Mouse (Mus musculus) CH12.LX (cell line): Measurements from ENCODE around the gene Ehmt1. TPM values are rescaled to one million over a fixed set of nuclear protein-coding genes. Genes with fewer than 3 reads are reported as not detected.
A peak's percentile ranks its signal among the peaks of the same experiment; 100 is the strongest.

Experiments used
- DNase-seq: peaks from one replicate; pipeline ENCODE4 v3.0.0-alpha.2; 2013; ENCODE audit errors: extremely low read depth
- H3K27ac ChIP-seq: 2 replicates; pipeline ENCODE4 v1.5.1; 2012; ENCODE audit warnings: low read depth, mild to moderate bottlenecking, control low read depth, moderate library complexity; ENCODE audit not compliant: insufficient read depth
- H3K27me3 ChIP-seq: replicated peaks from 2 replicates; pipeline ENCODE3; 2012; ENCODE audit warnings: inconsistent platforms
- H3K36me3 ChIP-seq, 2 experiments: replicated peaks in 1 of 2; 2 replicates each; pipeline versions ENCODE3 to v1.6.1; 2012; ENCODE audit warnings: inconsistent platforms in 1 of 2, low read length in 1 of 2, mild to moderate bottlenecking in 1 of 2, mixed read lengths in 1 of 2, moderate library complexity in 1 of 2; ENCODE audit not compliant: control insufficient read depth in 1 of 2, insufficient read depth in 1 of 2
- H3K4me1 ChIP-seq, 2 experiments: 2 replicates each; pipeline ENCODE4 v1.6.1; 2012; ENCODE audit warnings: inconsistent platforms in 1 of 2, moderate library complexity in 1 of 2; ENCODE audit not compliant: insufficient read depth in 2 of 2, control insufficient read depth in 1 of 2
- H3K4me2 ChIP-seq: 2 replicates; pipeline ENCODE4 v1.6.1; 2012; ENCODE audit warnings: low read depth, mild to moderate bottlenecking, control low read depth; ENCODE audit not compliant: poor library complexity, insufficient read depth, severe bottlenecking
- H3K4me3 ChIP-seq, 3 experiments: fragments of 150-350 bp in 1 of 3; sonication (generic) in 1 of 3; replicated peaks in 1 of 3; 2 replicates each; pipeline versions ENCODE3 to v1.5.1; 2011 to 2012; ENCODE audit warnings: low read depth in 2 of 3, low read length in 2 of 3, mild to moderate bottlenecking in 2 of 3, moderate library complexity in 2 of 3, control low read depth in 1 of 3, improper control_type of control experiment in 1 of 3, inconsistent platforms in 1 of 3, mixed read lengths in 1 of 3; ENCODE audit not compliant: poor library complexity in 1 of 3
- H3K79me2 ChIP-seq: replicated peaks from 2 replicates; pipeline ENCODE4 v1.6.1; 2012; ENCODE audit warnings: mild to moderate bottlenecking, moderate library complexity; ENCODE audit not compliant: control insufficient read depth, poor library complexity, insufficient read depth, severe bottlenecking; ENCODE audit errors: extremely low read depth
- H3K9ac ChIP-seq: 2 replicates; pipeline ENCODE4 v1.6.1; 2012; ENCODE audit warnings: low read depth, mild to moderate bottlenecking, control low read depth, moderate library complexity; ENCODE audit not compliant: insufficient read depth
- H3K9me3 ChIP-seq: replicated peaks from 2 replicates; pipeline ENCODE3; 2012; ENCODE audit warnings: low read length, inconsistent platforms, mixed read lengths
- CHD1 ChIP-seq: IDR thresholded peaks from 2 replicates; pipeline ENCODE4 v1.6.1; 2012; ENCODE audit warnings: low read depth, low read length, improper control_type of control experiment, inconsistent platforms
- CHD2 ChIP-seq: IDR thresholded peaks from 2 replicates; pipeline ENCODE4 v1.6.1; 2011; ENCODE audit warnings: low read length, improper control_type of control experiment
- E2F4 ChIP-seq: IDR thresholded peaks from 2 replicates; pipeline ENCODE4 v1.6.1; 2011; ENCODE audit warnings: low read depth, low read length, improper control_type of control experiment; ENCODE audit not compliant: insufficient replicate concordance
- ELF1 ChIP-seq: IDR thresholded peaks from 2 replicates; pipeline ENCODE4 v1.6.1; 2014; ENCODE audit warnings: low read depth, mild to moderate bottlenecking, inconsistent platforms, low read length, improper control_type of control experiment
- EP300 ChIP-seq: IDR thresholded peaks from 2 replicates; pipeline ENCODE4 v1.6.1; 2011; ENCODE audit warnings: low read length, improper control_type of control experiment
- ETS1 ChIP-seq: conservative IDR thresholded peaks from 2 replicates; pipeline ENCODE4 v1.6.1; 2012; ENCODE audit warnings: low read depth, mild to moderate bottlenecking, inconsistent platforms, low read length, improper control_type of control experiment, moderate library complexity
- GABPA ChIP-seq: IDR thresholded peaks from 2 replicates; pipeline ENCODE4 v1.6.1; 2012; ENCODE audit warnings: low read depth, low read length, improper control_type of control experiment, inconsistent platforms; ENCODE audit not compliant: insufficient replicate concordance
- HCFC1 ChIP-seq: IDR thresholded peaks from 2 replicates; pipeline ENCODE4 v1.6.1; 2012; ENCODE audit warnings: low read depth, mild to moderate bottlenecking, inconsistent platforms, low read length, improper control_type of control experiment
- IRF4 ChIP-seq: IDR thresholded peaks from 2 replicates; pipeline ENCODE4 v1.6.1; 2014; ENCODE audit warnings: low read depth, mild to moderate bottlenecking, inconsistent platforms, low read length, improper control_type of control experiment
- JUN ChIP-seq: IDR thresholded peaks from 2 replicates; pipeline ENCODE4 v1.6.1; 2011; ENCODE audit warnings: low read depth, mild to moderate bottlenecking, low read length, improper control_type of control experiment, moderate library complexity; ENCODE audit not compliant: insufficient read depth
- JUND ChIP-seq: conservative IDR thresholded peaks from 2 replicates; pipeline ENCODE4 v1.6.1; 2011; ENCODE audit warnings: low read depth, low read length, improper control_type of control experiment
- KAT2A ChIP-seq: IDR thresholded peaks from 2 replicates; pipeline ENCODE4 v1.6.1; 2012; ENCODE audit warnings: low read length, improper control_type of control experiment, inconsistent platforms; ENCODE audit not compliant: insufficient replicate concordance
- MAFK ChIP-seq: IDR thresholded peaks from 2 replicates; pipeline ENCODE4 v1.6.1; 2011; ENCODE audit warnings: low read length, improper control_type of control experiment; ENCODE audit not compliant: insufficient replicate concordance
- MAX ChIP-seq: IDR thresholded peaks from 2 replicates; pipeline ENCODE4 v1.6.1; 2011; ENCODE audit warnings: low read length, improper control_type of control experiment
- MAZ ChIP-seq: IDR thresholded peaks from 2 replicates; pipeline ENCODE4 v1.6.1; 2012; ENCODE audit warnings: low read depth, mild to moderate bottlenecking, inconsistent platforms, low read length, improper control_type of control experiment, moderate library complexity
- MEF2A ChIP-seq: IDR thresholded peaks from 2 replicates; pipeline ENCODE4 v1.6.1; 2014; ENCODE audit warnings: low read depth, mild to moderate bottlenecking, inconsistent platforms, low read length, improper control_type of control experiment, borderline replicate concordance
- MXI1 ChIP-seq: IDR thresholded peaks from 2 replicates; pipeline ENCODE4 v1.6.1; 2011; ENCODE audit warnings: mild to moderate bottlenecking, low read depth, low read length, improper control_type of control experiment
- MYC ChIP-seq: IDR thresholded peaks from 2 replicates; pipeline ENCODE4 v1.6.1; 2011; ENCODE audit warnings: low read depth, mild to moderate bottlenecking, improper control_type of control experiment, low read length
- NELFE ChIP-seq: IDR thresholded peaks from 2 replicates; pipeline ENCODE4 v1.6.1; 2011; ENCODE audit warnings: low read depth, low read length, improper control_type of control experiment
- NRF1 ChIP-seq: IDR thresholded peaks from 2 replicates; pipeline ENCODE4 v1.6.1; 2014; ENCODE audit warnings: low read depth, mild to moderate bottlenecking, inconsistent platforms, low read length, improper control_type of control experiment, moderate library complexity
- POLR2A ChIP-seq: IDR thresholded peaks from 2 replicates; pipeline ENCODE4 v1.6.1; 2011; ENCODE audit warnings: low read depth, mild to moderate bottlenecking, improper control_type of control experiment, low read length
- RCOR1 ChIP-seq: conservative IDR thresholded peaks from 2 replicates; pipeline ENCODE4 v1.6.1; 2012; ENCODE audit warnings: low read depth, mild to moderate bottlenecking, inconsistent platforms, low read length, improper control_type of control experiment
- SIN3A ChIP-seq: IDR thresholded peaks from 2 replicates; pipeline ENCODE4 v1.6.1; 2012; ENCODE audit warnings: low read length, improper control_type of control experiment, inconsistent platforms
- SMC3 ChIP-seq: IDR thresholded peaks from 2 replicates; pipeline ENCODE4 v1.6.1; 2011; ENCODE audit warnings: low read depth, low read length, improper control_type of control experiment
- TBP ChIP-seq: conservative IDR thresholded peaks from 2 replicates; pipeline ENCODE4 v1.6.1; 2011; ENCODE audit warnings: low read depth, low read length, improper control_type of control experiment
- ZC3H11A ChIP-seq: IDR thresholded peaks from 2 replicates; pipeline ENCODE4 v1.6.1; 2012; ENCODE audit warnings: low read depth, mild to moderate bottlenecking, inconsistent platforms, low read length, improper control_type of control experiment
- ZMIZ1 ChIP-seq: IDR thresholded peaks from 2 replicates; pipeline ENCODE4 v1.6.1; 2012; ENCODE audit warnings: low read depth, mild to moderate bottlenecking, inconsistent platforms, low read length, improper control_type of control experiment
- ZNF384 ChIP-seq: IDR thresholded peaks from 2 replicates; pipeline ENCODE4 v1.6.1; 2012; ENCODE audit warnings: low read depth, low read length, improper control_type of control experiment, inconsistent platforms
- dilution Hi-C: fragments of 300-500 bp; cut with MboI; formaldehyde crosslinking; loops from 2 replicates; pipeline ENCODE4 v1.14.3; 2020; ENCODE audit warnings: low sequenced_read_pairs; ENCODE audit not compliant: extremely low pct_unique_long_range_greater_than_20kb, extremely low pct_ligation_motif_present
- in situ Hi-C: fragments of 300-500 bp; cut with MboI; formaldehyde crosslinking; loops from 3 replicates; pipeline ENCODE4 v1.14.3; 2019; ENCODE audit warnings: low sequenced_read_pairs, low pct_ligation_motif_present, low pct_unique_long_range_greater_than_20kb, mixed read lengths
- polyA plus RNA-seq: library from polyadenylated mRNA; unstranded; fragments of >175 nt; gene quantifications from 2 replicates; pipeline ENCODE4 v1.2.1, GENCODE M21; 2012; ENCODE audit warnings: low read depth; ENCODE audit not compliant: insufficient read length
- total RNA-seq, 2 experiments: library from RNA; depleted of rRNA; stranded (reverse); fragments of 300-350 nt in 1 of 2; fragments of >200 nt in 1 of 2; gene quantifications; 2 replicates each; pipeline ENCODE4 v1.2.3; 2012 to 2014

Gene Ehmt1
- total and polyA plus RNA-seq, 3 experiments, result 25.5 to 30.7 (median 27.2) TPM

- no peak overlapping the region for H3K27ac ChIP-seq
- no peaks in the 10 kb centered on the region for H3K27me3 ChIP-seq
- dilution Hi-C loops (no loop called here), in situ Hi-C loops (no loop called here)
- TF ChIP-seq SMC3, result no peak
- TF ChIP-seq ETS1, result no peak
- no peak for TF ChIP-seq POLR2A
- TF ChIP-seq MXI1, result no peak
- TF ChIP-seq GABPA, result no peak
- no peak for TF ChIP-seq MAFK
- TF ChIP-seq NRF1, result no peak
- H3K4me3 ChIP-seq, result no peak overlapping the region
- no peak overlapping the region for H3K4me2 ChIP-seq
- H3K9ac ChIP-seq, result no peak overlapping the region
- no peaks in the 10 kb centered on the region for H3K36me3 ChIP-seq
- peaks cover 12 to 15% of the 10 kb centered on the region in 2 experiments for H3K4me1 ChIP-seq
- DNase-seq, result peak; percentile 11
- H3K9me3 ChIP-seq, result peaks cover 5% of the 10 kb centered on the region
- H3K79me2 ChIP-seq, result no peaks in the 10 kb centered on the region
Observed at GRCm38 (mm10) chr2:24776831-24777230, 142.6 kb downstream of the Ehmt1 start.

- Histone ChIP-seq H3K9me3 (peaks cover 2% of the 10 kb centered on the region), H3K27me3 (no peaks in the 10 kb centered on the region), H3K9ac (no peak overlapping the region), H3K4me2 (no peak overlapping the region), H3K36me3 (no peaks in the 10 kb centered on the region), H3K4me3 (no peak overlapping the region), H3K4me1 (peaks cover 12 to 15% of the 10 kb centered on the region in 2 experiments), H3K79me2 (no peaks in the 10 kb centered on the region), H3K27ac (no peak overlapping the region)
- DNase-seq, result peak; percentile 66
- peak; percentile 57; the same call in 1 of the 2 replicates for TF ChIP-seq MEF2A
- TF ChIP-seq ZMIZ1, result no peak
- peak; percentile 58; the same call in 1 of the 2 replicates for TF ChIP-seq SIN3A
- 0 out of 2 replicates have a peak, but pooled peaks have one; percentile 13 for TF ChIP-seq JUND
- TF ChIP-seq ELF1, result 0 out of 2 replicates have a peak, but pooled peaks have one; percentile 29
- peak; percentile 62; the same call in 1 of the 2 replicates for TF ChIP-seq MAX
- TF ChIP-seq POLR2A, result no peak
- no peak for TF ChIP-seq KAT2A
- TF ChIP-seq E2F4, result no peak
- 0 out of 2 replicates have a peak, but pooled peaks have one; percentile 23 for TF ChIP-seq MYC
- TF ChIP-seq IRF4, result peak; percentile 77
- TF ChIP-seq CHD1, result peak; percentile 93; the same call in 1 of the 2 replicates
- TF ChIP-seq ZC3H11A, result no peak
- no peak for TF ChIP-seq TBP
- TF ChIP-seq RCOR1, result 0 out of 2 replicates have a peak, but pooled peaks have one; percentile 46
- TF ChIP-seq NRF1, result peak; percentile 50; the same call in 1 of the 2 replicates
- TF ChIP-seq MAZ, result no peak
- no peak for TF ChIP-seq CHD2
- TF ChIP-seq MXI1, result no peak; the same call in 1 of the 2 replicates
- TF ChIP-seq NELFE, result no peak
- TF ChIP-seq EP300, result no peak; the same call in 1 of the 2 replicates
- no peak for TF ChIP-seq ZNF384
- no peak; the same call in 1 of the 2 replicates for TF ChIP-seq HCFC1
- no peak for TF ChIP-seq JUN
- dilution Hi-C loops (no loop called here), in situ Hi-C loops (no loop called here)
Observed at GRCm38 (mm10) chr2:24775951-24776587, 143.3 kb downstream of the Ehmt1 start.
